Mouse (Mus musculus): ENCODE measurements at regions not wholly inside any gene's neighbourhood (a gene's known extent, or its start where the extent isn't known, plus 50 kb on each side); places are given as distances from the start of the nearest gene placed in this dataset.

GRCm38 (mm10) chr9:61682744-61683259 is 231.5 kb downstream of the Rplp1 start:
- WGBS: 48% methylated on average over 5 of the region's 5 CpGs
- TF ChIP-seq CTCF (IDR thresholded peaks at IDR 0.05; ENCODE audit: control insufficient read depth, insufficient read depth, low read length): no peak
- no peak for TF ChIP-seq POLR2A (IDR thresholded peaks at IDR 0.05; ENCODE audit: borderline replicate concordance, control insufficient read depth, low read depth, low read length)
- Histone ChIP-seq H3K4me1 (ENCODE audit: control insufficient read depth, insufficient read depth, low read length) (peaks cover 11% of the 10 kb centered on the region), H3K4me3 (replicated peaks; ENCODE audit: control insufficient read depth, low read depth, low read length) (no peak overlapping the region), H3K27ac (ENCODE audit: control insufficient read depth, insufficient read depth, low read depth, low read length, poor library complexity) (0 out of 2 replicates have a peak overlapping the region, but pooled peaks have one; percentile 11)

- peak overlapping the region; percentile 11 for H3K27ac ChIP-seq (ENCODE audit: control insufficient read depth, insufficient read depth, low read depth, low read length, poor library complexity)
- TF ChIP-seq POLR2A (IDR thresholded peaks at IDR 0.05; ENCODE audit: borderline replicate concordance, control insufficient read depth, low read depth, low read length): no peak
- TF ChIP-seq CTCF (IDR thresholded peaks at IDR 0.05; ENCODE audit: control insufficient read depth, insufficient read depth, low read length): no peak
- no peak overlapping the region for H3K4me3 ChIP-seq (replicated peaks; ENCODE audit: control insufficient read depth, low read depth, low read length)
- H3K4me1 ChIP-seq (ENCODE audit: control insufficient read depth, insufficient read depth, low read length): peaks cover 11% of the 10 kb centered on the region
- 7% methylated on average over 4 of the region's 4 CpGs for WGBS
Observed at GRCm38 (mm10) chr9:61682316-61682715, 232.0 kb downstream of the Rplp1 start.

DNA sequence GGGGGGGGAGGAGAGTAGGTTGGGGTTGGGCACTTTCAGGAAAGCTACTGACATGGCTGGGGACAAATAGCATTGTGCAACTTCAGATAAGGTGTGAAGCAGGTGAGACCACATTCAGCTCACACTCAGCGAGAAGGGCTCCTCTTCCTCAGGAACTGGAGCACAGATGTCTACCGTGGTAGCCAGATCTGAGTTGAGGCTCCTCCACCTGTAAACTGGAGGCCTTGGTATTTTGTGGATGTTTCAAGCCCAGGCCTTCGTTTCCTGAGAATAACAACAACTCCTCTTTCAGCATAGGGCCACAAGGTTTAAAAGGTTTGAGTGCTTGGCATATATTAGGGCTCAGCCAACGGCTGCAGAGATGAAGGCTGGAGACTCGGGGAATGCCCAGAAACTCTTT is 232.9 kb downstream of the Rplp1 start:
- no peak overlapping the region for H3K4me3 ChIP-seq (replicated peaks; ENCODE audit: control insufficient read depth, low read depth, low read length)
- peaks cover 11% of the 10 kb centered on the region for H3K4me1 ChIP-seq (ENCODE audit: control insufficient read depth, insufficient read depth, low read length)
- TF ChIP-seq CTCF (IDR thresholded peaks at IDR 0.05; ENCODE audit: control insufficient read depth, insufficient read depth, low read length): no peak
- TF ChIP-seq POLR2A (IDR thresholded peaks at IDR 0.05; ENCODE audit: borderline replicate concordance, control insufficient read depth, low read depth, low read length): no peak
- WGBS: 14% methylated on average over 5 of the region's 5 CpGs
- H3K27ac ChIP-seq (ENCODE audit: control insufficient read depth, insufficient read depth, low read depth, low read length, poor library complexity): no peak overlapping the region

DNA sequence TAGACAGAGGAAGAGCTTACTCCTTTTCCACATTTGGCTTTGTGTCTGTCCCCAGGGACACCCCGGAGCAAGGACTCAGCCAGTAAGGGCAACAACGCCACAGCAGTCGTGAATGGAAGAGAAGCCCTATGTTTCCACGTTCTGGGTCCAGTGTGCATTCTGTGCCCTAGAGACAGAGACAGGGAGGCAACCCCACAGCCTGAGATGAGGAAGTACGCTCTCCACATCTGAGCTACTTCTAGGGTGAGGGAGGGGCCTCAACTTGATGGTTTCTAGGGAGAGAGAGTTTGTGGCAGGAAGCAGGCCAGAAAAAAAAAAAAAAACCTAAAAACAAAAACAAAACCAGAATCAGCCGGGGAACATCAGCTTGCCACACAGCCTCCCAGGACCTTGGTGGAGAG is 233.4 kb downstream of the Rplp1 start:
- WGBS: 7% methylated on average over 6 of the region's 6 CpGs
- TF ChIP-seq CTCF (IDR thresholded peaks at IDR 0.05; ENCODE audit: control insufficient read depth, insufficient read depth, low read length): no peak
- TF ChIP-seq POLR2A (IDR thresholded peaks at IDR 0.05; ENCODE audit: borderline replicate concordance, control insufficient read depth, low read depth, low read length): no peak
- H3K27ac ChIP-seq (ENCODE audit: control insufficient read depth, insufficient read depth, low read depth, low read length, poor library complexity): peak overlapping the region; percentile 8
- H3K4me3 ChIP-seq (replicated peaks; ENCODE audit: control insufficient read depth, low read depth, low read length): no peak overlapping the region
- H3K4me1 ChIP-seq (ENCODE audit: control insufficient read depth, insufficient read depth, low read length): peaks cover 11% of the 10 kb centered on the region

- 5% methylated on average over 6 of the region's 6 CpGs for WGBS
Observed at GRCm38 (mm10) chr9:61679686-61680085, 234.7 kb downstream of the Rplp1 start.

GRCm38 (mm10) chr9:61677603-61678002 is 236.7 kb downstream of the Rplp1 start:
- no peak overlapping the region for H3K4me3 ChIP-seq (replicated peaks; ENCODE audit: control insufficient read depth, low read depth, low read length)
- TF ChIP-seq CTCF (IDR thresholded peaks at IDR 0.05; ENCODE audit: control insufficient read depth, insufficient read depth, low read length) (no peak), POLR2A (IDR thresholded peaks at IDR 0.05; ENCODE audit: borderline replicate concordance, control insufficient read depth, low read depth, low read length) (no peak)
- H3K4me1 ChIP-seq (ENCODE audit: control insufficient read depth, insufficient read depth, low read length): peaks cover 11% of the 10 kb centered on the region
- H3K27ac ChIP-seq (ENCODE audit: control insufficient read depth, insufficient read depth, low read depth, low read length, poor library complexity): no peak overlapping the region
- 35% methylated on average over 3 of the region's 3 CpGs for WGBS

More at GRCm38 (mm10) chr9:61679686-61680085, 234.7 kb downstream of the Rplp1 start:
- no peak overlapping the region for H3K4me3 ChIP-seq (replicated peaks; ENCODE audit: control insufficient read depth, low read depth, low read length)
- peak overlapping the region; percentile 30; the same call in 1 of the 2 replicates for H3K27ac ChIP-seq (ENCODE audit: control insufficient read depth, insufficient read depth, low read depth, low read length, poor library complexity)
- TF ChIP-seq CTCF (IDR thresholded peaks at IDR 0.05; ENCODE audit: control insufficient read depth, insufficient read depth, low read length) (no peak), POLR2A (IDR thresholded peaks at IDR 0.05; ENCODE audit: borderline replicate concordance, control insufficient read depth, low read depth, low read length) (no peak)
- peaks cover 11% of the 10 kb centered on the region for H3K4me1 ChIP-seq (ENCODE audit: control insufficient read depth, insufficient read depth, low read length)

GRCm38 (mm10) chr9:61677037-61677436 is 237.3 kb downstream of the Rplp1 start:
- WGBS: 80% methylated on average over 11 of the region's 11 CpGs
- peaks cover 7% of the 10 kb centered on the region for H3K4me1 ChIP-seq (ENCODE audit: control insufficient read depth, insufficient read depth, low read length)
- no peak overlapping the region for H3K4me3 ChIP-seq (replicated peaks; ENCODE audit: control insufficient read depth, low read depth, low read length)
- no peak overlapping the region for H3K27ac ChIP-seq (ENCODE audit: control insufficient read depth, insufficient read depth, low read depth, low read length, poor library complexity)
- TF ChIP-seq POLR2A (IDR thresholded peaks at IDR 0.05; ENCODE audit: borderline replicate concordance, control insufficient read depth, low read depth, low read length): no peak
- TF ChIP-seq CTCF (IDR thresholded peaks at IDR 0.05; ENCODE audit: control insufficient read depth, insufficient read depth, low read length): no peak

DNA sequence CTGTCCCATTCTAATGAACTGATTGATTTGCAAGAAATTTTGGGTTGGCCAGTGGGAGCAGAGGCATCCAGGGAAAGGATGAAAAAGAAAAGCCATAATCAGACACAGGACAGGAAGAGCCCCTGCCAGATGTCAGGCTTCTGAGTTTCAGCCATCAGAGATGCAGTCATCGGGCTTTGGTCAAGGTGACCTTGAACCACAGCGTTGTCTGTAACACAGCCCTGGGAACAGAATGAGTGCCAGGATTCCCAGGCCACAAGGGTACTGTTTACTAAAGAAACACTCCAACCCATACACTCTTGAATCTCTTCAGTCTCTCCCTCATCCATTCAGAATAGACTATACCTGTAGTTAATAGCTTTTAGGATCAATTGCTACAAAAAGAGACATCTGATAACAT is 239.0 kb downstream of the Rplp1 start:
- peaks cover 3% of the 10 kb centered on the region; the same call in 1 of the 2 replicates for H3K4me1 ChIP-seq (ENCODE audit: control insufficient read depth, insufficient read depth, low read length)
- WGBS: 89% methylated on average over 2 of the region's 2 CpGs
- H3K4me3 ChIP-seq (replicated peaks; ENCODE audit: control insufficient read depth, low read depth, low read length): no peak overlapping the region
- TF ChIP-seq POLR2A (IDR thresholded peaks at IDR 0.05; ENCODE audit: borderline replicate concordance, control insufficient read depth, low read depth, low read length) (no peak), CTCF (IDR thresholded peaks at IDR 0.05; ENCODE audit: control insufficient read depth, insufficient read depth, low read length) (no peak)
- no peak overlapping the region for H3K27ac ChIP-seq (ENCODE audit: control insufficient read depth, insufficient read depth, low read depth, low read length, poor library complexity)
